Mouse (Mus musculus) right cerebral cortex, postnatal 4 days (tissue): ENCODE results near the gene Spi1.

Source experiments
- DNase-seq: peaks from one replicate; pipeline ENCODE4 v3.0.0-alpha.2; 2022

The Spi1 gene

GRCm38 (mm10) chr2:91068162-91068871 is 13.9 kb upstream of the Spi1 start:
- DNase-seq, result no peak

- no peak for DNase-seq
These were observed 13.4 kb upstream of the Spi1 start for GRCm38 (mm10) chr2:91068872-91069165.

DNA sequence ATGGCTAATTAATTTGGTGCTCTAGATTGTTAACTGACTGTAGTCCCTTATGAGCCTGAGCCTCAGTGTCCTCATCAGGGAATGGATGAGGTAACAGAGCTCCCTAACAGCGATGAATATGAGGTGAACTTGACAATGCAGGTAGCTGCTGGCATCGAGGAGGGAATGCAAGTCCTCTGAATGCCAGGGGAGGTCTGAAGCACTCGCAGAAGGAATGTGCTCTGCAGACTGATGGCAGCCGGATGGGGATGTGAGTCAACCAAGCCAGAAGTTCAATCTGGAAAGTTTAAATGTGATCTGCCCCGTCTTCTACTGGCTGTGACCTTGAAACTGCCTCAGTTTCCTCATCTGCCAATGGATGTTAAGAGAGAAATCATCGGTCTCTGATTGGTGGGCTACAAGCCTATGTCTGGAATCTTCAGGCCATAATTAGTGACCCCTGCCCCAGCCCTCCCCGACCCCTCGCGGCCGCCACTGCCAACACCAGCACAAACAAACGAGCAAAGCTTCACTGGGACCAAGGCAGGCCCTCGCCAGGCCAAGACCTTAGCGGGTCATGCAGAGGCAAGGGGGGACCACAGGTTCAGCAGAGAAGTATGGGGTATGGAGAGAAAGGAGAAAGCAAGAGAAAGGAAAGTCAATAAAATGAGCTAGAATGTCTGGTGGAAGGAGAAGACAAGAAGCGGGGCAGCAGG is 12.7 kb upstream of the Spi1 start:
- DNase-seq, result no peak

- peak; percentile 96 for DNase-seq
These were observed 12.0 kb upstream of the Spi1 start, which contains the start of gene Slc39a13 for GRCm38 (mm10) chr2:91070076-91070800. TSS of gene Slc39a13 (minus strand) at chr2:91070417.

GRCm38 (mm10) chr2:91071059-91071458 is 11.1 kb upstream of the Spi1 start:
- DNase-seq, result no peak

- DNase-seq, result no peak
These were observed 10.1 kb upstream of the Spi1 start for GRCm38 (mm10) chr2:91072092-91072491.

GRCm38 (mm10) chr2:91077957-91078313 is 4.3 kb upstream of the Spi1 start:
- DNase-seq, result no peak

- DNase-seq, result peak; percentile 35
These were observed 3.7 kb upstream of the Spi1 start for GRCm38 (mm10) chr2:91078314-91079025.

DNA sequence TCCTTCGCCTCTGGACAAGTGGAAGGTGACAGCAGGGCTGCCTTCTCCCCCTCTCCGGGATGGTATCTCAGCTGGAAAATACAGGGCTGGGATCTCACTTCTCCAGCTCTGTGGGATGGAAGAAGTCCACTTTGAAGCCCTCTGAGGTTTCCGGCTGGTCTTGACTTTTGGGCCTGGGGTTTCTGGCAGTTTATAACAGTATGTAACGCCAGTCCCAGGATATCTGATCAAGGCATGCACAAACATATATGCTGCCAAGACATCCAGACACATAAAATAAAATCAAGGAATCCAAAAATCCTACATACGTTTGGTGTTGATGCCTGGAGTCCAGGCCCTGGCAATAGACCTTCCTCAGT is 3.2 kb upstream of the Spi1 start:
- DNase-seq, result no peak

DNA sequence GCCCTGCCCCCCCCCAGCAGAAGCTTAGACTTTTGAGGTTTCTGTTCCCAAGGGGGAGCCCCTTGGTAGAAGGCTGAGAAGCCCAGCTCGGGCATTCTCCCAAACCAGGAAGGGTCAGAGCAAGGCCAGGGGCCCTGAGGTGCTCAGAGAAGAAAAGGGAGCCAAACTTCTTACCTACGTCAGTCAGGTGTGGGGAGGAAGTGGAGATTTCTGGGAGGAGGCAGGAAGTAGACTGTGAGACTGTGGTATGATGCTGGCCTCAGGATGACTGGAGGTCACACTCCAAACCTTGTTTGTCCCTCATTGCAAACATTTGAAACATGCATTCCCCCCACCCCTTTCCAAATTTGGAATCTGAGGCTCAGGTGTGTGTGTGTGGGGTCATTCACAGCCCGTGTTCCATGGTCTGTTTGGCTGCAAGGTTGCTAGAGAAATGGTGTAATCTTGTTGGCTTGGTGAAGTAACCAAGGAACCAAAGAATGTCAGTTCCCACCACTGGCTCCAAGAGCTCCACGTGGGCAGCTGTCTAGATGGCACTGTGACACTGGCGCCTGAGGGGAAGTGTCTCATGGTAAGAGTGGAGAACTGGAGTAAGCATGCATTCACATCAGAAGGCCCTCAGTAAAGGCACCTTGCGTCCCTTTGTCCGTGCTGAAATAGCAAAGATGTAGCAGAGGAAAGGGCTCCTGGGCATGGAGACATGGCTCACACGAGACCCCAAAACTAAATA is 1.2 kb upstream of the Spi1 start:
- no peak for DNase-seq

DNA sequence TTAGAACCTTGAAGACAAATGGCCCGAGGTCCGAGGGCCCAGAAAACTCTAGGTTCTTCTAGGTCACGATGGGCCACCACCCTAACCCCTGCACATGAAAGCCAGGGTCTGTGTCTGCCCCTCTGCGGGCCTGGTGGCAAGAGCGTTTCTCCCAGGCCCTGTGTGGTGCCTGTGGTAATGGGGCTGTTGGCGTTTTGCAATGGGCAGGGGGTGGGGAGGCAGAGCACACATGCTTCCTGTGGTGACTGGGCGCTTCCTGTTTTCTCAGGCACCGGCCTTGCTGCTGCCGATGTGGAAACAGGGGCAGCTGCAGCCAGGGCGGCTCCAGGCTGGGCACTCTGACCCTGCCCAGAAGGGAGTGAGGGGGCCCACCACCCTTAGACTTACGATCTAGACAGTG is 654 bp downstream of the Spi1 start:
- no peak for DNase-seq

DNA sequence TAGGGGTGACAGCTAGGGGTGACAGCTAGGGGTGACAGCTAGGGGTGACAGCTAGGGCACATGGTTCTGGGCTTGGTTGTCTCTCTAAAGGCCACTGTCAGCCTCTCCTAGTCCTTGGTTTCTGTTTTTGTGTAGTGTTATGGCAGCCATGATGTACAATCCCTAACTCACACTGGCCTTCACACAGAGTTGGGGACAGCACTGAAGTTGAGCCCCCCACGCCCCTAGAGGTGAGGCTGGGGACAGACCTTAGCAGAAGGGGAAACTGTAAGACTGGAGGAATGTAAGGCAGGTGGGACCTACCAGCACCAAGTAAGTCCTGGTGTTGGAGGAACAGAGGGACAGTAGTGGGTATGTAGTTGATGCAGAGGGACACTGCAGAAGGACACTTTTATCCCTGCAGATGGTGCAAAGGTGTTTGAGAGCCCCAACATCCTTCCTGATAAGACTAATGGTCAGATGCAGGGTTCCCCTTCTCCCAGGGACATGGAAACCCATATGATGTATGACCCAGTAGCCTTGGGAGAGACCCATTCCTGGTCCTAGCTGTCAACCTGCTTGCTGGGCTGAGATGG is 1.3 kb downstream of the Spi1 start:
- no peak for DNase-seq

DNA sequence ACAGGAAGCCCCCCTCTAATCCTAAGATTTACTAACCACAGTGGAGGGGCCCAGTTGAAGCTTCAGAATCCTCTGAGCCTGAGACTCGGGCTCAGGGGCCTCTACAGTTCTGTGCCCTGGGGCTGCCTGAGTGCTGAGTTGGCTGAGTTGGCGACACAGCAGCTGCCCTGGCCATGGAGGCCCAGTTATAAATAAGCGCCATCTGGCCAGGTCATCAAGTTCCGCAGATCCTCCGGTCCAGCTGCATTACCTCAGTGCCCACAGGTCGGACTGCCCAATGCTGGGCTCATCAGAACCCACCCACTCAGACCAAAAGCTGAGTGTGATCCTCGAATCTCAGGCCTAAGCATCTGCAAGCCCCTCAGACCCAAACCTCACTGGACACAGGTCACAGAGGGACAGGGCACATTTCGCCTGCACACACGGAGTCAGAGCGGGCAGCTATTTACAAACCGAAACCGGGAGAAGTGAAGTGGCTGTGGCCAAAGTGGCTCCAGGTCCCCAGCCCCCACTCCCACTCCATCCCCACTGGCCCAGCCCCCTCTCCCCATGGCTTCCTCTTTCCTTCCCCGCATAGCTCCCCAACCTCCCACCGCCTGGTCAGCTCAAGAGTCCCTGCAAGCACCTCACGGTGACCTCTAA is 2.1 kb downstream of the Spi1 start:
- DNase-seq, result no peak

GRCm38 (mm10) chr2:91085494-91086391 is 3.6 kb downstream of the Spi1 start:
- DNase-seq, result no peak

- DNase-seq, result no peak
These were observed 4.4 kb downstream of the Spi1 start for GRCm38 (mm10) chr2:91086392-91087237.

DNA sequence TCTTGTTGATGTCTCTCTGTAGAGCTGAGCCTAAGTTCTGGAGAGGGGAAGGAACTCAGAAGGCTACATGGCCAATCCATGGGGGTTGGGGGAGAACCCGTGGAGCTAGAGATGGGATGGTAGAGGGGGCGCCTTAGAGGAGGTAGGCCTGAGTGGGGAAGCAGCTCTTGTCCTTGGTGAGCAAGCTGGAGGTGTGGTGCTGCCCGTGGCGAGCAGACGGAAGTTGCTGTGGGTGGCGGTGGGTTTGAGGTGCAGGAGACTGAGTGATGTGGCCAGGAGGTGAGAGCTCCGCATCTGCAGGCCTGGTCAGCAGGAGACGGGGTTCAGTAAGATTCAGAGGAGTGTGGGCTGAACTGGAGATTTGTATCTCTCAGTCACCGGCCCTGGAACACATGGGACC is 5.3 kb downstream of the Spi1 start:
- DNase-seq, result no peak

- no peak for DNase-seq
These were observed 6.8 kb downstream of the Spi1 start for GRCm38 (mm10) chr2:91088987-91089386.

DNA sequence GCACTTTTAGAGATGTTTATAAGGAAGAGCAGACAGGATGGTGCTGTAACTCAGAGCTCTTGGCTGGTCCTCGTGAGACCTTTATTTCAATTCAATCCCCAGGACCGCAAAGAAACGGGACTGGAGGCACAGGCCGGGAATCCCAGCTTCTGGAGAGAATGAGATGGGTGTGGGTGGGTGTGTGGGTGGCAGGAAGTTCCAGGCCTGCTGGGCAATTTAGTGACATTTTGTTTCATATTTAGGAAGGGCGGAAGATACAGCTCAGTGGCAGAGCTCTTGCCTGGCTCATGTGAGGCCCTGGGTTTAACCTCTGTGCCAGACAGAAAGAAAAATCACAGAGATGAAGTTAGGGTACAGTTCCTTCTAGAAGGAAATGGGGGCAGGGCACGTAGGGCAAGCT is 8.0 kb downstream of the Spi1 start:
- no peak for DNase-seq

DNA sequence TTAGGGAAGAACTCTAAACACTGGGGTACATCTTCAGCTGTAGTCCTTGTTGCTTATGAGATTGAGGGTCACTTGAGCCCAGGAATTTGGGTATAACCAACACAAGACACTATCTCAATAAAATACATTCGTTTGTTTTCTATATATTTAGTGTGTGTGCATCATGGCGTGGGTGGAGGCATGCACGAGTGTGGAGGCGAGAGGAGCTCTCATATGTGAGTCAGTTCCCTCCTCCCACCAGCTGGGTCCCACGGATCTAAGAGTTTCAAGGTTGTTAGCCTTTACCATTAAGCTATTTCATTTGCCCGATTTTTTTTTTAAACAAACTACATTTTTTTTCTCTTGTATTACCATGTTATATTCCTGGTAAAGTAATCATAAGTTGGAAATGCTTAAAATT is 8.6 kb downstream of the Spi1 start:
- no peak for DNase-seq

- no peak for DNase-seq
These were observed 14.3 kb downstream of the Spi1 start for GRCm38 (mm10) chr2:91096524-91096923.
